Mouse (Mus musculus) right cerebral cortex, postnatal 14 days (tissue): ENCODE data around the gene Alg12.

ENCODE experiments used
- DNase-seq: peaks from one replicate; pipeline ENCODE4 v3.0.0; 2022

Gene Alg12

DNA sequence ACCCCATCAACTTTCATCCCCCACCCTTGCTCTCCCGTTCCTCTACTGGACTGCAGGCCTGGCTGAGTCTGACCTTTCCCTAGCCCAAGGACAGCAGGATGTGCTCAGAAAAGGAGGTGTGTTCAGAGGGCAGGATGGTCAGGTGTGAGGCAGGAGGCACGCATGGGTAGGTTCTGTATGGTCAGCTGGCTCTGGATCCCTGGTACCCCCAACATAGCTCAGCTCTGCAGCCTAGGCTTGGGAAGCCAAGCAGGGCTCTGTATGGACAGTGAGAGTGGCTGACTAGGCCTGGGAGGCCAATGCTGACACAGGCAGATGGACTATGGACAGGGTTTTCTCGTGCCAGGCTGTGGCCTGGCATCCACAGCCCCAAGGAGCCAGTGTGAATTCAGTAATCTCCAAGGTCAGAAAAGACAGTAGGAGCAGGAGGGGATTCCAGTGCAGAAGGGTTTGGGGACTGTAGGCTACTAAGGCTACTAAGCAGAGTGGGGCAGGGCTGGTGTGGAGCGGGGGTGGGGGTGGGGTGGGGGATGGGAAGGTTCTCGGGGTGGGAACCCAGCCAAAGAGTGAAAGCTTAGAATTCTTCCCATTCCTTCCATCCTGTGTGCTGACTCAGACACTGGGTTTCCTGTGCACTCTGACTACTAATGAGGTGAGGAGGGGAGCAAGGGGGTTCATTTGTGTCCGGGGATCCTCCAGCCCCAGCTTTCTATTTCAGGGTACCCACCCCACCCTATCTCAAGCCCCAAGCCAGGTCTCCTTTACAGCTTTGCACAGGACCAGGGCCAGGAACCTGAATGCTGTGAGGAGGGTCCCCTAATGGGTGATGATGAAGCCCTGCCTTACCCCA lies 35.2 kb upstream of the Alg12 start:
- DNase-seq = no peak

DNA sequence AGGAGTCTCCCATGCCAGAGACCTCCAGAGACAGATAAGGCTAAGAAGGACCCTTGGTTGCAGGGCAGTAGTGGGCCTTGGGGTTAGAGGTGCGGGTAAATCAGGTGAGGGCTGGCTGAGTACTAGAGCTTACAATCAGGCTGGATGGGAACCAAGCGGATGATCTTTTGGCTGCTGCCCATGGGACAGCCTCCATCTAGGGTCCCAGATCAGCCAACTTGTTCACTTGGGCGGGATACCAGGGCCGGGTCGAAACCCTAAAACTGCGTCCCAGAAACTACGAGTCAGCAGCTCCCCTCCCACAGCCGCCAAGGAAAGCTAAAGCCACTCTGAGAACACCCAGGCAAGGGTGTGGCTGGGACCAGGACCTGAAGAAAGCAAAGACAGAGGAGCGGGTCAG lies 34.0 kb upstream of the Alg12 start:
- no peak for DNase-seq

- no peak for DNase-seq
These were observed 32.5 kb upstream of the Alg12 start for GRCm38 (mm10) chr15:88851507-88852149.

DNA sequence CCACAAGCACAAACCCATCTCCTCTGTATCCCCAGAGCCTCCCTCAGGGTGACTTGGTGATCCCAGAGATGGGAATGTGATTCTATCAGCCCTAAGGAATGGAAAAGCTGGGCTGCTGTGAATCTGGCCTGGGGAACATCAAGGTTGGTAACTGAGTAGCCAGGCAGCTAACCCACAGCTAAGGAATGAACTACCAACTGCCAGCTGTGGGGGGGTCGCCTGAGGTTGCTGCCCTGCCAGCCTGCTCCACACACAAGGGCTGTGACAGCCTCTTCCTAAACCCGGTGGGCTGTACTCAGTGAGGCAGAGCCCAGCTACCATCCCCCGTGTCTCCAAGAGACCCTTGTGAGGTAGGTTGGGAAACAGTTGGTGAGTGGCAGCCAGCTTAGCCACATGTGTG lies 32.0 kb upstream of the Alg12 start:
- no peak for DNase-seq

- DNase-seq = peak; percentile 66
These were observed 31.2 kb upstream of the Alg12 start for GRCm38 (mm10) chr15:88850146-88850826.

DNA sequence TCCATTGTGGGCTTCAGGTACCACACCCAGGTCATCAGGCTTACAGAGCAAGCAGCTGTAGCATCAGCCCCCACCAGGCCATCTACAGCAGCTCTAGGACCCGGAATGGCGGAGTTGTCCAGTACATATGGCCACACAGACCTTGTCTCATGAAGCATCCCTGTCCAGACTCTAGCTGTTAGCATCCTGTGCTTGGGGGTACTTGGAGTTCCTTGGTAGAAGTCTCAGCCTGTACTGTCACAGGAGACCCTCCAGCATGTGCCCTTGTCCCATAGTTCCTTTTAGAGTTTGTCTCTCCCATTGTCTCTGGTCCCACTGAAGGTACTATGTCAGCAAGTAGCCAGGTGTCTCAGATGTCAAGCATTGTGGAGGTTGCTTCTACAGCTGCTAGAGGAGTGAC lies 30.5 kb upstream of the Alg12 start:
- DNase-seq = no peak

GRCm38 (mm10) chr15:88848661-88849060 lies 29.5 kb upstream of the Alg12 start:
- no peak for DNase-seq

- no peak for DNase-seq
These were observed 25.8 kb upstream of the Alg12 start for GRCm38 (mm10) chr15:88844966-88845365.

GRCm38 (mm10) chr15:88843486-88844097 lies 24.5 kb upstream of the Alg12 start:
- peak; percentile 44 for DNase-seq

- no peak for DNase-seq
These were observed 23.2 kb upstream of the Alg12 start for GRCm38 (mm10) chr15:88842300-88842673.

DNA sequence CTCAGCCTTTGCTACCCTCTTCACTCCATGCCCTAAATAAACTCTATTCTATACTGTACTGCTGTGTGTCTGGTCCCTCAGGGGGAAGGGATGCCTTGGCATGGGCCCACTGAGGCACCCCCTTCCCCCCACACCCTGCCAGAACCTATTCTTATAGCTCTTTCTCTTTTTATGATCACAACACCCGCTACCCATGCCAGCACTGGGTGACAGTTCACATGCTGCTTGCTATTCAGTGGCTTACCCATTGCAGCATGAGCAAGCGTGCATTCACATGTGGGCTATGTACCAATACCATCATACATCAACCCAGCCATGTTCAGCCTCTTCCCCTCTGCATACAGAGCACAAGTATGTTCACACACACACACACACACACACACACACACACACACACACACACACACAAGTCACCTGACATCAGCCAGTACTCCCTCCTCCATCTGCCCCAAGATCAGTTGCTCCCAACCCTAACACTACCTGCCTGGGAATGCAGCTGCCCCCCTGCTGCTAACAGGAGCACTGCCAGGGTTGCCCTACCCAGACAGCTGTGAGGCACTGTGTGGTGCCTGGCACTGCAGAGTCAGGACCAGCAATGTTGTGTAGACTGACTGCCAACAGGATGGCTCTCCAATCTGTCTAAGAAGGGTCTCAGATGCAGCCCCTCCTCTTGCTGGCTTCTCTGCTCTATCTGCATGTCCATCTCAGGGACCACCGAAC lies 22.6 kb upstream of the Alg12 start:
- DNase-seq = no peak

- no peak for DNase-seq
These were observed 22.0 kb upstream of the Alg12 start for GRCm38 (mm10) chr15:88841160-88841559.

DNA sequence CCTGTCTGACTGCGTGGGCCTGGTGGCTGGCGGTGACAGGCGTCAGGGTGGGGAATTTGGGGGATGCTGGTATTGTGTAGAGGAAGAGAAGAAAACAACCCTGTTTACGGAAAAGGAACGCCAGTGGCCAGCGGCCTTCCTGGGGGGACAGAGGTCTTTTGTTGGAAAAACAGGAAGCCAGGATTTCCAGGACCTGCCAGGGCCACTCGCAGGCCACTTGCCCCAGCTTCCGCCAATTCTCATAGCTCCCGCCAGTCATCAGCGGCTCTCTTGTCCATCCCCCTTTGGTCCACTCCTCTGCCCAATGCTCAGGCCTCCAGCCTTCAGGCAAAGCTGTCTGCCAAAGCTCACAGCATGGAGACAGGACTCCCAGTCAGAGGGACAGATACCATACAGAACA lies 21.0 kb upstream of the Alg12 start:
- no peak for DNase-seq

GRCm38 (mm10) chr15:88839271-88839670 lies 20.2 kb upstream of the Alg12 start:
- DNase-seq = peak; percentile 76

DNA sequence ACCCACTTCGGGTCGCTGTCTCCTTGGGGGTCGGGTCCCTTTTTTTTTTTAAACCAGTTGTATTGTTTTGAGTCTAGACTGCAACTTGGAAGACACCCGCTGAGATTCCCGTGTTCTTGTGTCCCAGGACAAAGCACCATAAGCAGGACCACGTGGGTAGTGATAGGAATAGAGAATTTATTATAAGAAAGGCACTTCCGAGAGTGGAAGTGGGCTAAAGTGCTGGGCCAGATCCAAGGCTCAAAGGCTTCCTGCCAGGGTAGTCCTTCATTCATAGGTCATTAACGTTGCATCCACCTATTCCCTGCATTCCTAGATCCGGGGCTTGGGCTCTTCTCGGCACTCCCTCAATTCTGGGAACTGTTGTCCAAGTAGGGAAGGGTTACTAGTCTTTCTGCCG lies 18.9 kb upstream of the Alg12 start:
- no peak for DNase-seq

DNA sequence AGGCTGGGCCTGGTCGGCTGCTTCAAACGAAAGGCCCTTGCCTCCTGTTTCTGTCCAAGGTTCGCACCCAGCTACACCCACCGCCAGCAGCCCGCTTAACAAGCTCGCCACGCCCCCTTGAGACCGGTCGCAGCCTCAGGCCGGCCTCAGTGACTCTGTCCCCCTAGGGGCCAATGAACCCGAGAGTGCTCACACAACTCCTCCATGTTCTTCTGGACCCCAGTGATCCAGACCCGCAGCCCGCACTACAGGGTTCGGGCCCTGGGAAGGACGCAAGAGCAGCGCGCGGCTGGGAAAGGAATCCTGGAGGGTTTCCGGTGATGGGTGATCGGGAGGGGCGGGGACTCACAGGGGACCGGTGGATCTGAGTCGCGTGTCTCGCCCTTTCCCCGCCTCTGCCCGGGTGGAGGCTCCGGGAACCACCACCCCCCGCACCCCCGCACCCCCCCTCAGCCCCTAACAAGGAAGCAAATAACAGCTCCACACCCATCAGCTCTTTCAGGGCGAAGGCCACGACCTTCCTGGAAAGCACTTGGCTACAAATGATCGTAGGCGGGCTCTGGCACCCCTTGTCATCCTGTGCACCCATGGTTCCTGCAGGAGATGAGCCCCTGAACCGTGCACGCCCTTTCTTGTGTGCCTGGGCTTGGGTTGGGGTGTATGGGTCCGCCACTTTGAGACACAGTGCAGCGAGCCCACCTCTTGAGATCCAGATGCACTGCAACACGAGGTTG lies 18.2 kb upstream of the Alg12 start:
- peak; percentile 64 for DNase-seq

DNA sequence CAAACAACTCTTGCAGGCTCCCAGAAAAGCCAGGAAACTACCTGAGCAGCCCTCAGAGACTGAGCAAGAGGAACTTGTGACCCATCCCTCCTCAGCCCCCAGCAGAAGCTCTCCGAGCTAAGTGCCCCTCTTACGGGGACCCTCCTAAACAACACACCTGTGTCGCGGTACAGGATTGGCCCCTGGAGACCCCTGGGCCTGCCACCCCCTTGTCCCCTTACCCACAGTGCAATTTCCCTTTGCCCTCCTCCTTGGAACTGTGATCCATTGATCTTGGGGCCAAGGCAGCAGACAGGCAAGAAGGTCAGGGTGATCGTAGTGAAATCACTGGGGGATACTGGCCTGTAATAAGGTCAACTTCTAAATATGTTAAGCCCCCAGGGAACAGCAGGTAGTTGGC lies 17.5 kb upstream of the Alg12 start:
- no peak for DNase-seq

- DNase-seq = no peak
These were observed 16.9 kb upstream of the Alg12 start for GRCm38 (mm10) chr15:88836031-88836430.

DNA sequence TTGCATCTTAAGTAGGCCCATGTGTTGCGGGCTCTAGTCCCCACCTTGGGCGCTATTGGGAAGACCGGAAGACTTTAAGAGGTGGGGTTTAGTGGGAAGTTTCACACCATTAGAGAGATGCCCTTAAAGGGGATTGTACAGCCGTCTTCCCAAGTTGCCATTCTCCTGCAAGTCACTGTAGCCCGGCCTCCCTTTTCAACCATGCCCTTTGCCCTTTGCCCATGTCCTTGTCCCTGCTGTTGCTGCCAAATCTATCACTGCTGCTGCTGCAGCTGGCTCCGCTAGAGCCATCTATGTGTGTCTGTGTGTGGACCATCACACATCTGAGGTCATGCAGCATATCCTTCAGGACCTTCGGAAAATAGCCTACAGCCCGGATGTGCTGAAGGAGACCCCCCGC lies 13.4 kb upstream of the Alg12 start:
- DNase-seq = no peak

DNA sequence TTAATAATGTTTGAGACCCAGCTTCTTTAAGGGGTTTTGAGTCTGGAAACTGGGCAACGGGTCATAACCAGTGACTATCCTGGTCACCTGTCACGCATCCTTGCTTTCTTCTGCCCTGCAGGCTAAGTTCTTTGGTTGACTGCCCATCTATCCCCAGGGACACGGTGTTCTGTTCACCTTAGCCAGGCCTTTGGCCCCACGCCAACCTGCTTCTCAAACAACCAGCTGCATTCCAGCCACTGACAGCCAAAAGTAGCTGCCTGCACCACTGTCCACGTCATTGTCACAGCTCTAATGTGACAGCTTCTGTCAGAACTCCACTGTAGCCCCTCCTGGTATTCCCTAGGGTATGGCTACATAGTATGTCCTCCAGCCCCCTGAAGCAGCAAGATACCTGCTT lies 12.4 kb upstream of the Alg12 start:
- no peak for DNase-seq

DNA sequence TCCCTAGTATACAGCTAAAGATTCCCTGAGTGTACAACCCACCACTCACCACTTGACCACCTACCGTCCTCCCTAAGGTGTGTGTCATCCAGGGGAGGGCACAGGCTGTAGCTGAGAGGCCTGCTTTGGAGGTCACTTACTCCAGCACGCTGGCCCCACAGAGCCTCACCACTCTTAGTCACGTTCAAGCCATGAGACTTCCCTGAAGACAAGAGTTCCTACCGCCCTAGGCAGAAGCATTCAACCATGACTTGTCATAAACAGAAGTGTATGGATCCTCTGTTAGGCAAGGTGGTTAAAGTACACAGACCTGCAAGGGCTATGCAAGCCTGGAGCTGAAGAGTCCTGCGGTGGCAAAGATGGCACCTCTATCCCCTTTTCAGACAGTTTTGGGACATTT lies 11.6 kb upstream of the Alg12 start:
- no peak for DNase-seq

DNA sequence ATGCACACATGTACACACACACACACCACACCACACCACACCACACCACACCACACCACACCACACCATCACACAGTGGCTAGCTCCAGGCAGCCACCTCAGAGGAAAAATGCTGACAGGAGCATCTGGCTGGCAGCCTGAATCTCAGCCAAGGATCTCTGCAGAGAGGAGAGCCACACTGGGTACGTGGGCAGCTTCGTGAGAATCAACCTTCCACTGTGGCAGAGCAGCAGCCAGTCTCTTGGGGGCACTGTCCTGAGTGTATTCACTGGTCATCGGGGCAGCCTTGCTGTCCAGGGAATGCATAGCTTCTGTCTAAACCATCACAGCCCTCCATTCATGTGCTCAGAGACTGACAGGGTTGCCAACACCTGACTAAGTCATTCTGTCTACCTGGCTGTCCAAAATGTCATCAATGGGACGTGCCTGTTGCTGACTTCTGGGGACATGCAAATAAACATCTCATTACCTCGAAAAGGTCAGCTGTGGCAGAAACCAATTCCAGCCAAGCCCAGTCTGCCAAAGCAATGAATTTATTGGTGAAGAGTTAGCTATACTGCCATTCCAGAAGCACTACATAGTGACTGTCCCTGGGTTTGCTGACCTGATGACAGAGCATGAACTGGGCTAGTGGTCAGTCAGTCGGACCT lies 10.8 kb upstream of the Alg12 start:
- no peak for DNase-seq
